Mouse (Mus musculus) intestine, embryonic 16.5 days (tissue): ENCODE results near the gene Uevld. TPM values are rescaled to one million over a fixed set of nuclear protein-coding genes. Genes with fewer than 3 reads are reported as not detected.

Experiments
- ATAC-seq: fragments of 200-750 bp; cut with Nextera tagmentation; 2 replicates; pipeline ENCODE4 v1.8.0; 2017; ENCODE audit warnings: moderate TSS enrichment, moderate library complexity
- H3K27ac ChIP-seq: fragments of 300-500 bp; sonication (generic); 2 replicates; pipeline ENCODE4 v1.5.1; 2014; ENCODE audit warnings: mild to moderate bottlenecking, low read length
- H3K27me3 ChIP-seq: fragments of 300-500 bp; sonication (generic); replicated peaks from 2 replicates; pipeline ENCODE4 v1.6.1; 2014; ENCODE audit warnings: low read length, control low read depth, mixed read lengths; ENCODE audit not compliant: control insufficient read depth, insufficient read depth
- H3K36me3 ChIP-seq: fragments of 300-500 bp; sonication (generic); 2 replicates; pipeline ENCODE4 v1.6.1; 2014; ENCODE audit warnings: low read length, control low read depth; ENCODE audit not compliant: control insufficient read depth, insufficient read depth
- H3K4me1 ChIP-seq: fragments of 300-500 bp; sonication (generic); 2 replicates; pipeline ENCODE4 v1.6.1; 2014; ENCODE audit warnings: low read length, control low read depth, mixed read lengths; ENCODE audit not compliant: control insufficient read depth, insufficient read depth
- H3K4me2 ChIP-seq: fragments of 300-500 bp; sonication (generic); 2 replicates; pipeline ENCODE4 v1.6.1; 2014; ENCODE audit warnings: low read depth, low read length, control low read depth
- H3K4me3 ChIP-seq: fragments of 300-500 bp; sonication (generic); 2 replicates; pipeline ENCODE4 v1.5.1; 2014; ENCODE audit warnings: mild to moderate bottlenecking, low read length
- H3K9ac ChIP-seq: fragments of 300-500 bp; sonication (generic); 2 replicates; pipeline ENCODE4 v1.6.1; 2014; ENCODE audit warnings: low read depth, low read length
- H3K9me3 ChIP-seq: fragments of 300-500 bp; sonication (generic); 2 replicates; pipeline ENCODE4 v1.6.1; 2016; ENCODE audit warnings: low read length, control low read depth; ENCODE audit not compliant: control insufficient read depth
- WGBS: fragments of 180-500 bp; shearing (Covaris S2); extraction: QIAGEN DNeasy Blood & Tissue Kit; methylation state at CpG from one replicate; pipeline ENCODE4 v1.1.7; 2014; 5-methylcytosine and 5-hydroxymethylcytosine counted together
- polyA plus RNA-seq: library from polyadenylated mRNA; unstranded; fragments of >200 nt; fragmentation: Nextera tagmentation; extraction: Ambion mirVana; gene quantifications from 2 replicates; pipeline ENCODE4 v1.2.1, GENCODE M21; 2015

Gene Uevld
- polyA plus RNA-seq, 1 experiment from 2014 or later: 10.0 TPM

DNA sequence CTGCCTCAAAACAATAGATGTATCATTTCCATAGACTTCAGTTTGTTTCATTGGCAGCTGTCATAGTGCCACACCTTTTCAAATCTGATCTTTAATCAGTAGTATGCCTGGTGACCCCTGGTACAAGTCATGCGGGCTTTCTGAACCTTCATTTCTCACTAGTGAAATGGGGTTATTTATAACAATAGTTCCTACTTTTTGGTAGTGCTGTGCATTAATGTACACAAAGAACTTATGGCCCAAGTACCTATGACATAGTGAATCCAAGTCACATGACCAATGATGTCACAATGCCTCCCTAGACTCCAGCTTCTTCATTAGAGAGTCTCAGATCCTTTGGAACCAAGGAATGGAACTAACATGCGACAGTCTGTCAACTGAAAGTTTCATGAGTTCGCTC, 25.0 kb upstream of the Uevld start, which contains the start of gene Gm9999:
Gene Gm9999, plus strand, starts transcription at position 301 of the 400 bp plus-strand sequence.
- ATAC-seq: no peak
- Histone ChIP-seq H3K4me2 (no peak within 1 kb of the TSS), H3K9me3 (no peaks in the 10 kb centered on the region), H3K36me3 (no peaks in the 10 kb centered on the region), H3K27ac (no peak within 1 kb of the TSS), H3K27me3 (no peaks in the 10 kb centered on the region), H3K4me3 (no peak within 1 kb of the TSS), H3K4me1 (peaks cover 15% of the 10 kb centered on the region), H3K9ac (no peak within 1 kb of the TSS)
- WGBS: 90% methylated on average over 3 of the region's 3 CpGs

DNA sequence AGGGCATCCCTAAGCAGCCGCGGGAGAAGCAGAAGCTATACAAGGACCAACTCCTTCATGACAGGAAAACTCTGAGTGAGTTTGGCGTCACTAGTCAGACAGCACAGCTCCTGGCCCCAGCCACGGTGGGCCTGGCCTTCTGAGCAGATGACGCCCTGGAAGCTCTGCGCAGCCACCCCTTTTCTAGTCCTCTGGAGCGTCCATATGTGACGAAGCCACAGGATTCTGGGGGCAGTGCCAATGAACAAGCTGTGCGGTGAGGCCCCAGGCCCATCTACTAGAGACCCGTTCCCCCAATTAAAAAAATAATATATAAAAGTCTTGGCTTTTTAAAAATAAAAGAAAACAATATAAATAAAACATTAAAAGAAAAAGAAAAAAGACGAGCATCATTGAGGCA, 17.1 kb upstream of the Uevld start:
- no peak overlapping the region for H3K27ac ChIP-seq
- H3K27me3 ChIP-seq: no peaks in the 10 kb centered on the region
- no peak for ATAC-seq
- no peaks in the 10 kb centered on the region for H3K9me3 ChIP-seq
- H3K9ac ChIP-seq: no peak overlapping the region
- no peaks in the 10 kb centered on the region for H3K4me1 ChIP-seq
- no peaks in the 10 kb centered on the region for H3K36me3 ChIP-seq
- no peak overlapping the region for H3K4me3 ChIP-seq
- WGBS: 87% methylated on average over 11 of the region's 11 CpGs
- no peak overlapping the region for H3K4me2 ChIP-seq

DNA sequence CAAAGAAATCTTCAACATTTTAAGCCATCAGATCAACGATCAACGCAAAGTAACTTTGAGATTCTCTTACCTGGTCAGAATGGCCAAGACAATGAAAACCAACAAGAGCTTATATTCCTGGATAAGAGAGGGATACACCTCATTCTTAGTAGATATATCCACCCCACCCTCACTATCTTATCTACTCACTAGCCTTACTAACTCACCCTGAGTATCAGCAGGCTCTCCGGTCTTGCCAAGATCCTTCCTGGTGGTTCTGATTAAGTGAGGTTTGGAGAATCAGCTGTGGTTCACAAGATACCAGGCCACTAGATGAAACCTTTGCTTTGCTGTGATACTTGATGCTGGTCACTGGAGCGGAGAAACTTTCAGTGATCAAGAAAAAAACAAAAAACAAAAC, 16.3 kb upstream of the Uevld start:
- no peaks in the 10 kb centered on the region for H3K4me1 ChIP-seq
- H3K4me2 ChIP-seq: no peak overlapping the region
- H3K27ac ChIP-seq: no peak overlapping the region
- H3K27me3 ChIP-seq: no peaks in the 10 kb centered on the region
- no peaks in the 10 kb centered on the region for H3K9me3 ChIP-seq
- ATAC-seq: no peak
- H3K36me3 ChIP-seq: no peaks in the 10 kb centered on the region
- no peak overlapping the region for H3K9ac ChIP-seq
- 95% methylated on average over 4 of the region's 4 CpGs for WGBS
- no peak overlapping the region for H3K4me3 ChIP-seq

DNA sequence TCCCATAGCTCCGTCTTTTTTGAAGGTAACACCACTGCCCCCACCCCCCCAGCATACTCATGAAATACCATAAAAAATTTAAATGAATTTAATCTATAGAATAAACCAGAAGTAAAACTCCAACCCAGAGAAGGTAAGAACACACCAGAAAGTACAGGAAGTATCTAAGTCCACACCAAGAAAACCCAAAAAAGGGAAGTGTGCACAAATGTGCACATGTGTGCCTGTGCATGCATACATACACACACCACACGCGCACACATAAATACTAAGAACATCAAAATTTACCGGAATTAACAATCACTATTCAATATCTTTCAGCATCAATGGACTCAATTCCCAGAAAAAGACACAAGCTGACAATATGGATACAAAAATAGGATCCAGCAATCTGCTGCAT, 11.6 kb upstream of the Uevld start:
- 88% methylated on average over 4 of the region's 4 CpGs for WGBS

DNA sequence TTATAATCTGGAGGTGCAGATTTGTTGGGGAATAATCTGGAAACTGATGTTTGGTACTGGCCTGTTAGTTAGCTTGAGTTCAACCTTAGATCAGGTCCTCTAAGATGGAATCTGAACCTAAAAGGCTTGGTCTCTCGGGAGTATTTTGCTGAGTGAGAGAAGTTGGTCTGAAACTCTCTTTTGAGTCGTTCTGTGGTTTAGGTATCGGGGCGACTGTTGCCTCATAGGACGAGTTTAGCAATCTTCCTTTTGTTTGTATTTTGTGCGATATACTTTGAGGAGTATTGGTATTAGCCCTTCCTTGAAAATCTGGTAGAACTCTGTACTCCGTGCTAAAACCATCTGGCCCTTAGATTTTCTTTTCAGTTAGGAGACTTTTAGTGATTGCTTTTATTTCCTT, 5.7 kb upstream of the Uevld start:
- no peak overlapping the region for H3K9ac ChIP-seq
- 84% methylated on average over 7 of the region's 7 CpGs for WGBS
- H3K27ac ChIP-seq: no peak overlapping the region
- ATAC-seq: no peak
- peaks cover 6% of the 10 kb centered on the region for H3K4me1 ChIP-seq
- H3K4me2 ChIP-seq: no peak overlapping the region
- H3K4me3 ChIP-seq: no peak overlapping the region
- H3K27me3 ChIP-seq: peaks cover 3% of the 10 kb centered on the region; the same call in 1 of the 2 replicates
- H3K9me3 ChIP-seq: no peaks in the 10 kb centered on the region
- H3K36me3 ChIP-seq: no peaks in the 10 kb centered on the region

More for the DNA sequence above, 11.6 kb upstream of the Uevld start:
- Histone ChIP-seq H3K27me3 (no peaks in the 10 kb centered on the region), H3K27ac (no peak overlapping the region), H3K9ac (no peak overlapping the region), H3K36me3 (no peaks in the 10 kb centered on the region), H3K4me3 (no peak overlapping the region), H3K4me1 (no peaks in the 10 kb centered on the region), H3K4me2 (no peak overlapping the region), H3K9me3 (no peaks in the 10 kb centered on the region)
- no peak for ATAC-seq

DNA sequence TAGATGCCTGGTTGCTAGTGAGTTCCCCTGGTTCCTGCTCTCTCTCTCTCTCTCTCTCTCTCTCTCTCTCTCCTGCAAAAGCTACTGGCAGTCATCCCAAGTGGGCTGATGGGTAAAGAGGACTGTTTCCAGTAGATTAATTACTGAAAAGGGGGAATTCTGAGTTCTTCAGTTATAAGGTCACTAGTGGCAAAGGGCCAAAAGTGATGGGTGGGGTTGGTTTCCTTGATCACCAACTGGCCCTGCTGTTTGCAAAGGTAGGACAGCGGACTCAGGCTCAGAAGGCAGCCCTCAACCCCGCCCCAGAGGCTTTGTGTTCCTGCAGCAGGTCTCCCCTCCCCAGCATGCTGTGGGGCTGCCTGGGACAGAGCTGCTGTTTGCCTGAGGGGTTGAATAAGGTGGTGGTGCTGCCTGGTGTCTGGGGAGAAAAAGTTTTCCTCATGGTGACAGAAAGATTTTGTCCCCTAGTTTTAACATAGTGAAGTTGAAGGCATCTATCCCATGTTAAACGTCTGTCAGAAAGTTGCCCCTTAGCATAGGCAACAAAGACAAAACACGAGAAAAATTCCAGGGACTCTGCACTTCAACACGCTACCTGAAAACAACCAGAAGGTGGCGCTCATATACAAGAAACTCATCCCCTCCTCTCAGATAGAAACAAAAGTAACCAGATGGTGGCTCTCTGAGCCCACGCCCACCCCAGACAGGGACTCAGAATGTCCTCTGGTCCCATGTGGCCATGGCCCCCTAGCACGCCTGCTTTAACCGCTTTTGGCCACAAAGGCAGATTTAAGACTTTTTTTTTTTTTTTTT, 4.7 kb upstream of the Uevld start:
- peak; percentile 54 for ATAC-seq
- H3K9me3 ChIP-seq: no peaks in the 10 kb centered on the region
- no peaks in the 10 kb centered on the region for H3K36me3 ChIP-seq
- peak overlapping the region; percentile 16; the same call in 1 of the 2 replicates for H3K9ac ChIP-seq
- peaks cover 3% of the 10 kb centered on the region; the same call in 1 of the 2 replicates for H3K27me3 ChIP-seq
- H3K27ac ChIP-seq: peak overlapping the region; percentile 67
- peak overlapping the region; percentile 23; the same call in 1 of the 2 replicates for H3K4me2 ChIP-seq
- no peak overlapping the region for H3K4me3 ChIP-seq
- peaks cover 9% of the 10 kb centered on the region for H3K4me1 ChIP-seq
- WGBS: 2% methylated on average over 9 of the region's 9 CpGs

DNA sequence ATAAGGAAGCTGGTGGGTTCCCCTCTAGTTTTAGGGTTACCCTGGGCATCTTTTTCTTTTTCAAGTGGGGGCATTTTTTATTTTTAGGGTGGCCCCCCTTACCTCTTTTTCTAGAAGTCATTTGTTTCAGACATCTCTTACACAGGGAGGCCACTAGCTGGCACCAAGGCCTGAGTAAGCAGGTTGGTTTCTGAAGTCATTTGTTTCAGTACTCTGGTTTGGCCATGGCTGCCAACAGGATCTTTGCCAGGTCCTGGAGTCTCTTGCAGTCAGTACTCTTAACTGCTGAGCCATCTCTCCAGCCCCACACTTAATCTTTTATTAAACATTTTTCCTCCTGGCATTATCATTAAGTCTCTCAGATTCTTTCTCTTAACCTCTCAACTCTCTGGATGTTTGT, 3.8 kb upstream of the Uevld start:
- Histone ChIP-seq H3K9ac (no peak overlapping the region), H3K36me3 (no peaks in the 10 kb centered on the region), H3K4me1 (peaks cover 14% of the 10 kb centered on the region), H3K27ac (no peak overlapping the region), H3K9me3 (no peaks in the 10 kb centered on the region), H3K4me2 (no peak overlapping the region), H3K4me3 (no peak overlapping the region), H3K27me3 (peaks cover 3% of the 10 kb centered on the region; the same call in 1 of the 2 replicates)
- no peak for ATAC-seq

DNA sequence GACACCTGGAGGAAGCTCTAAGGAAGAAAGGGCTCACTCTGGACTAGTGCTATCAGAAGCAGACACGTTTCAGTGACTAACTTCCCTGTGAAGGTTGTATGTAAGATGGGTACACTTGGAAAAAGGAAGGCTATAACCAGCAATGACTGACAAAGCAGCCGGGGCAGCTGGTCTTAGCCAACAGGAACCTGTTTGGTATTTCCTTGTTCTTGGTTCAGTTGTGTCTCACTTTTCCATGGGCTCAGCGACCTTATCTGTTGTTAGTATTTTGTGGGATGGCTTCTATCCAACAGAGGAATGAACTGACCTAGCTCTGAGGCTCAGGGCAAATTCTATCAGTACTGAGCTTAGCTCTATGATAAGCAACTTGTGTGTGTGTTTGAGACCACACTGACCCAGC, 2.7 kb upstream of the Uevld start:
- no peak overlapping the region for H3K4me3 ChIP-seq
- H3K9me3 ChIP-seq: no peaks in the 10 kb centered on the region
- H3K9ac ChIP-seq: no peak overlapping the region
- no peak overlapping the region for H3K27ac ChIP-seq
- H3K27me3 ChIP-seq: peaks cover 3% of the 10 kb centered on the region; the same call in 1 of the 2 replicates
- H3K4me1 ChIP-seq: peaks cover 16% of the 10 kb centered on the region
- no peak for ATAC-seq
- no peaks in the 10 kb centered on the region for H3K36me3 ChIP-seq
- H3K4me2 ChIP-seq: no peak overlapping the region
- WGBS: 63% methylated on average over 3 of the region's 3 CpGs

DNA sequence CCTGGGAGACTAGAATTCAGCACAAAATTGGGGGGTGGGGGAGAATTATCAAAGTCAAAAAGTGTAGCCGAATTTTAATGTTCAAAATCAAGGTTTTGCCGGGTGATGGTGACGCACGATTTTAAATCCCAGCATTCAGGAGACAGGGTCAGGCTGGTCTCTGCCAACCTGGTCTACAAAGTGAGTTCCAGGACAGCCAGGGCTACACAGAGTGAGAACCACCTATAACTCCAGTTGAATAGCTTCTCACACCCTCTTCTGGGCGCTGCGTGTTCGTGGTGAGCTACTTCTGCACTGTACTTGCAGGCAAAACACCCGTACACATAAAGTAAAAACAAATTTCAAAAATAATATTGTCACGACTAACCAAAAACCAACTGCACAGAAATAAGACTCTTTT, 526 bp upstream of the Uevld start:
- peak overlapping the region; percentile 90 for H3K9ac ChIP-seq
- H3K27me3 ChIP-seq: peaks cover 3% of the 10 kb centered on the region; the same call in 1 of the 2 replicates
- ATAC-seq: peak; percentile 37
- peak overlapping the region; percentile 83 for H3K4me3 ChIP-seq
- no peaks in the 10 kb centered on the region for H3K9me3 ChIP-seq
- 0 out of 2 replicates have a peak, but pooled peaks cover 3% of the 10 kb centered on the region for H3K36me3 ChIP-seq
- no peak overlapping the region for H3K27ac ChIP-seq
- H3K4me2 ChIP-seq: peak overlapping the region; percentile 77
- WGBS: 17% methylated on average over 9 of the region's 9 CpGs
- peaks cover 16% of the 10 kb centered on the region for H3K4me1 ChIP-seq
